Mouse (Mus musculus) lung, postnatal 36 days (tissue): ENCODE measurements around the gene Bcat2.
A peak's percentile ranks its signal among the peaks of the same experiment; 100 is the strongest.

Experiments used
- DNase-seq: peaks from one replicate; pipeline ENCODE4 v3.0.0; 2022; ENCODE audit warnings: mixed read lengths

Bcat2 gene

GRCm38 (mm10) chr7:45550821-45551511 lies 19.0 kb upstream of the Bcat2 start:
- DNase-seq, result no peak

DNA sequence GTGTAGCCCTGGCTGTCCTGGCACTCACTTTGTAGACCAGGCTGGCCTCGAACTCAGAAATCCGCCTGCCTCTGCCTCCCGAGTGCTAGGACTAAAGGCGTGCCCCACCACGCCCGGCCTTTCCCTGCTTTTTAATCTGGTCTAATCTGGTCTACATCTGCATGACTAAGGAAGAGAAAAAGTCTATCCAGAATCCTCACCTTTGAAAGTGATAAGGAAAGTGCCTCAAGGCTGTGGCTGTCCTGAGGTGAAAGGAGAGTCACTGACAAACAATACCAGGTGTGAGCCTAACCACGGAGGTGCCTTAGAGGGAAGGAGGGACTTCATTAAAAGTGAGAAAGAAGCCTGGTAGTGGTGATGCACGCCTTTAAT lies 18.5 kb upstream of the Bcat2 start:
- DNase-seq, result no peak

- DNase-seq, result no peak
Measured at GRCm38 (mm10) chr7:45553519-45553918, 16.4 kb upstream of the Bcat2 start.

DNA sequence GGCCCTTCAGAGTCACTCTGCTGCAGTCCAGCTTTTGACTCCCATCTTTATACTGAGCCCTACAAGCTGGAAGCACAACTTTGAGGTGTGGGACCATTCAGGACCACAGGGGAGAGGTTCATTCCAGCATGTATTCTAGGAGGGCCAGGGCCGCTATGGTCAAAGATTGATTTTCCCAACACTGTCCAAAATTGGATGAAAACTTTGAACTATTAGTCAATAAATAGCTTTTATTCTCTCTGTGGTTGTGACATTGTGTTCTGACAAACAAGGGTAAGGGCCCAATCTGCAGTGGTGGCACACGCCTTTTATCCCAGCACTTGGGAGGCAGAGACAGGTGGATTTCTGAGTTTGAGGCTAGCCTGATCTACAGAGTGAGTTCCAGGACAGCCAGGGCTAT lies 16.0 kb upstream of the Bcat2 start:
- DNase-seq, result no peak

- DNase-seq, result no peak
Measured at GRCm38 (mm10) chr7:45554744-45555143, 15.2 kb upstream of the Bcat2 start, which contains the start of gene Hsd17b14. TSS of gene Hsd17b14 (plus strand) at chr7:45554893.

DNA sequence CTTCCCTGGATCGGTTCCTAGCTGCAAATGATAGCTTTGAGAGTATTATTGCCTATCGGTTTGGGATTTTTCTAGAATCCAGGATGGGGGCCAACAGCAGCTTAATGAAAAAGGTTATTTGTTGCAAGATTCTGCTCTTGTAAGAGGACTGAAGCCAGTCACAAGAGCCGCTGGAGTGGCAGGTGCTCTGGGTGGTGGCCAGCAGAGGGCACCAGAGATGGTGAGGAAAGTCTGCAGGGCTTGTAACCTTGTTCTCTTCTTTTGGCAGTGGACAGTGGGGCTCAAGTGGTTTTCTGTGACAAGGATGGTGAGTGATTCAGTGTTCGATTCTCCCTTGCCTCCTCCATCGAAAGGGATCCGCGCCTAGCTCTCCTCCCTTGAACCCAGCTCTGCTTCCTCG lies 14.2 kb upstream of the Bcat2 start:
- peak; percentile 91 for DNase-seq

- DNase-seq, result peak; percentile 52
Measured at GRCm38 (mm10) chr7:45558907-45559306, 11.0 kb upstream of the Bcat2 start.

DNA sequence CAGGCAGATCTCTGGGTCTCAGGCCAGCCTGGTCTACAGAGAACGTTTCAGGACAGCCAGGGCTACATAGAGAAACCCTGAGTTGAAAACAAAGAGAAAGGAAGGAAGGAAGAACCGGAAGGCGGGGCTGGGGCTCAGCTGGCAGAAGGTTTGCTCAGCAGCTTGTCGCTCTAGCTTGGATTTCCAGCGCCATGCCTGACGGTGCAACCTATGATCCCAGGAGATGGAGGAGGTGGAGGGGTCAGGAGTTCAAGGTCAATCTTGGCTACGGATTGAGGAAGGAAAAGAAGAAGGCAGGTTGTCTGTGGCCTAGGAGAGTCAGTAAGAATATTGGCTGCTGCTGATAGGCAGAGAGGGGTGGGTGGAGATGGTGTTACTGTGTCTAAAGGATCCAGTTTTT lies 9.7 kb upstream of the Bcat2 start:
- DNase-seq, result no peak

DNA sequence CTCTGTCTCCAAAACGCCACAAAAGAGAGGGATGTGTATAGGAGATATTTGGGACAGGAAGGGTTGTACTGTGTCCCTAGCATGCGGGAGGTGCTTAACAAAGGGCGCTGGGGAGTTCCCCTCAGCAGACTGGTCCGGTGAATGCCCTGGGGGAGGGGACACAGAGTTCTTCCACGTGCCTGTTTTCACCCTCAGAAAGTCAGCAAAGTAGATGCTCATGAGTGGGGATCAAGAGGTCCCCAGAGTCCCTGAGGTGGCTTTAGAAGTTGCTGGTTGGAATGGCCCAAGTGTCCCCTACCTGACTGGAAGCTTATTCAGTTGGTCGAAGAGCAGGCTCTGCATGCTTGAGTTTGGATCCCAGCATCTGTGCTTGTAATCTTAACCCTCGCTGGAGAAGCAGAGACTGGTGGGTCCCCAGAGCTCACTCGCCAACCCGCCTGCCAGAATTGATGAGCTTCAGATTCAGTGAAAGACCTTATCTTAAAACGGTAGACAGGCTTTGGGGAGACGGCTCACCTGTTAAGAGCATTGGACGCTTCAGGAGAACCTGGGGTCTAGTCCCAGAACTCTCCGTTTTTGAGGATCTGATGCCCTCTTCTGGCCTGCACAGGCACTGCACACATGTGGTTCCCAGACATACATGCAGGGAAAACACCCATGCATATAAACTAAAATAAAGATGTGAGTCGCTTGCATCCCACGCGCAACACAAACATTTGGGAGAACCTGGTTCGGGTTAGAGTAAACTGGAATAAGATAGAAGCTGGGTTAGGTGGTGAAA lies 8.9 kb upstream of the Bcat2 start:
- peak; percentile 91 for DNase-seq

GRCm38 (mm10) chr7:45561624-45562520 lies 8.1 kb upstream of the Bcat2 start:
- peak; percentile 36 for DNase-seq

- no peak for DNase-seq
Measured at GRCm38 (mm10) chr7:45564811-45565210, 5.1 kb upstream of the Bcat2 start.

- no peak for DNase-seq
Measured at GRCm38 (mm10) chr7:45565446-45565845, 4.5 kb upstream of the Bcat2 start.

- DNase-seq, result no peak
Measured at GRCm38 (mm10) chr7:45567112-45567779, 2.7 kb upstream of the Bcat2 start.

GRCm38 (mm10) chr7:45567780-45568516 lies 2.0 kb upstream of the Bcat2 start:
- peak; percentile 98 for DNase-seq

DNA sequence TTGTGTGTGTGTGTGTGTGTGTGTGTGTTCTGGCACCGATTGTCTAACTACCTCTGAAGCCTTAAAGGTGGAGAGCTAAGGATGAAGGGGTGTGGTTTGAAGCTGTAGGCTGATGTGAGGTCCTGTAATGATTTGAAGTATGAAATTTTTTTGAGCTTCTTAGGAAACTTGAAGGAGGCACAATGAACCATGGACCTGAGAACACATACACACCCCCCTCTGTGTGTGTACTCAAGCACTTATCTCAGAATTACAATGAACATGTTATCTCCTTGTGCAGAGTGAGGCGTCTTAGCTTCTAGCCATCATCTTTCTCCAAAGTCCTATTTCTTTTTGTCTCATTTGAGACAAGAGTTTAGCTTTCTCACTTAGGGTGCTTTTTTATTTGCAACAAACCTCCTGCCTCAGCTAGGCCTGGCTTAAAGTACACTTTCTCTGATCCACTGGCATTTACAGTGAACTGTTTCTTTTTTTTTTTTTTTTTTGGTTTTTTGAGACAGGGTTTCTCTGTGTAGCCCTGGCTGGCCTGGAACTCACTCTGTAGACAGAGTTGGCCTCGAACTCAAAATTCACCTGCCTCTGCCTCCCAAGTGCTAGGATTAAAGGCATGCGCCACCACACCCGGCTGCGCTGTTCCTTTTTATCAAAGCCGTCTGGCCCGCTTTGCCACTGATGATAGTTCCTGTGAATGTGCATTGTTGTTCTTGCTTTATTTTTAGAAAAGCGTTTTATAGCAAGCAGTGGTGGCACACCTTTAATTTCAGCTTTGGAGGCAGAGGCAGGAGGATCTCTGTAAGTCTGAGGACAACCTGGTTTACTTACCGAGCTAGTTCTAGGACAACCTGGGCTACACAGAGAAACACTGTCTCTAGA lies 1.1 kb upstream of the Bcat2 start:
- DNase-seq, result peak; percentile 25

DNA sequence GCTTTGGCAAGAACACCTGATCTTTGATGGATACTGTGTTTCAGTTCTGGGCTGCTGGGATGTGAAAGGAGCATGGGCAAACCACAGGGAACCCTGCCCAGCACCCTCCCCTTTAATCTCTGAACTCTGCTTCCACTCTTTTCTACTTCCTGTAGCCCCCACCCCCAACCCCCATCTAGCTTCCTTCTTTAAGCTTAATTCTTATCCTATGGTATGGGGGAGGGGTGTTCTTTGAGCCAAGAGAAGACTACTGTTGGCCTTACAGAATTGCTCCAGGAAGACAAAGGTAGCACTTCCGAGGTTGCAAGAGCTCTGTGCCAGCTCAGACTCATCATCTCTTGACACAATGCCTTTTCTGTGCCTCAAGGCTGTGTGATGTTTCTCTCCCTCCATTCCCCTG lies 2.0 kb downstream of the Bcat2 start:
- DNase-seq, result no peak

- DNase-seq, result no peak
Measured at GRCm38 (mm10) chr7:45573954-45574353, 4.0 kb downstream of the Bcat2 start.

DNA sequence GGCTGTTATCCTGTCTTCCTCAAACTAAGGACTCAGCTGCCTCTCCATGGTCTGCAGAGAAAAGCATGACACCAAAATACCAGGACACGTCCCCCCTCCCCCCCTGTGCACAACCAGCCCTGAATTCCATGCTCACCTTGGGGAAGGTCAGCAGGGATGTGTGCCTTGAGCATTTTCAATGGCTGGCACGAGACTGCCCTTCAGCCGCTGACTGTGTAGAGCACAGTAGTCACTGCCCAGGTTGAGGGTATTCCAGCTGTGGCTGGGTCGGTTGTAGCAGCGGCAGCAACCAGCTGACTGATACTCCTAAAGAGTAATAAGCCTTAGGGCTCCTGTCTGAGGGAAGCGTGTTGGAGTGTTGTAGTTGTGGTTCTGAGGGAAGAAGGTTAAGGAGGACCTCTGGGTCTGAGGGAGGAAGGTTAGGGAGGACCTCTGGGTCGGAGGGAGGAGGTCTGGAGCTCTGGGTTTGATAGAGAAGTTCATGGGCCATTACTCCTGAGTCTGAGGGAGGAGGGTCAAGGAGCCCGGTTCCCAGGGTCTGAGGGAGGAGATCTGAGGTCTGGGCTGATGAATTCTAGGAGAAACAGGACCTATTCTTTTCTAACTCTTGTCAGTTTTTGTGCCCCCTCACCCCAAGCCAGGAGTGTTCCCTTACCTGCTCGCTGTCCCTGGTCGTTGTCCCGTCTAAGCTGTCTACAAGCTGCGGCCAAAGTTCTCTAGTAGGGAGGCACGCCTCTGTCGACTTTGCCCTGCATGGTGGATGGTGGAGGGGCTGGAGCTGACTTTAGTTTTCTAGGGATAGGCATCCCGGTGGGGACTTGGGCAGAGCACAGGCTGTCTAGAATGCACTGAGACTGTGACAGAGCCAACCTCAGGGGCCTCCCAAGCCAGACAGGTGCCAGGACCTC lies 4.8 kb downstream of the Bcat2 start:
- DNase-seq, result no peak

DNA sequence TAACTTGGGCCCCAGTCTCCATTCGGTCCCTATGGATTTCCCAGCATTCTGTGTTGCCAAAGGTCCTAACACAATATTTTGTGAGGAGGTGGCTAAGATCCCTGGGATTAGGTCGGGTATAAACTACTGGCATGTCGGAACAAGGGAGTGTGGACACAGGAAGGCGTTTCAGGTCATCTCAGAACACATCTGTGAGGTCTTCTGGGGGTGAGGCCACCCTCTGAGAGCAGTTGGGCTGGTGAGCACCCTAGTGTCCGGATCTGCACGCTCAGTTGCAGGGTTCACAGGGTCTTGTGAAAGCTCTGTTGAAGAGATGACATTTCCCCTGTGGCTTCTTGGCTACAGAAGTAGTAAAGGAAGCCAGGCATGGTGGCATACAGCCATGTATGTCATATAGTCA lies 16.0 kb downstream of the Bcat2 start:
- DNase-seq, result no peak
